Mouse (Mus musculus) heart, embryonic 16.5 days (tissue): Measurements from ENCODE around the gene Strip1. TPM values are rescaled to one million over a fixed set of nuclear protein-coding genes. Genes with fewer than 3 reads are reported as not detected.

Experiments used
- ATAC-seq: fragments of 200-750 bp; cut with Nextera tagmentation; replicated peaks from 2 replicates; pipeline ENCODE4 v1.8.0; 2017; ENCODE audit warnings: moderate number of reproducible peaks; ENCODE audit not compliant: insufficient read depth, low FRiP score; ENCODE audit errors: extremely low read depth
- H3K27ac ChIP-seq: fragments of 300-500 bp; sonication (generic); 2 replicates; pipeline ENCODE4 v1.5.1; 2014; ENCODE audit warnings: mild to moderate bottlenecking, low read length, control low read depth, moderate library complexity
- H3K27me3 ChIP-seq: fragments of 300-500 bp; sonication (generic); 2 replicates; pipeline ENCODE4 v1.6.1; 2014; ENCODE audit warnings: low read length, mixed read lengths; ENCODE audit not compliant: control insufficient read depth, insufficient read depth
- H3K36me3 ChIP-seq: fragments of 300-500 bp; sonication (generic); 2 replicates; pipeline ENCODE4 v1.6.1; 2014; ENCODE audit not compliant: control insufficient read depth, insufficient read depth
- H3K4me1 ChIP-seq: fragments of 300-500 bp; sonication (generic); 2 replicates; pipeline ENCODE4 v1.6.1; 2014; ENCODE audit warnings: low read length, mixed read lengths; ENCODE audit not compliant: control insufficient read depth, insufficient read depth
- H3K4me2 ChIP-seq: fragments of 300-500 bp; sonication (generic); 2 replicates; pipeline ENCODE4 v1.6.1; 2014; ENCODE audit warnings: low read depth, mild to moderate bottlenecking, control low read depth, low read length
- H3K4me3 ChIP-seq: fragments of 300-500 bp; sonication (generic); 2 replicates; pipeline ENCODE4 v1.5.1; 2014; ENCODE audit warnings: mild to moderate bottlenecking, control low read depth, low read length
- H3K9ac ChIP-seq: fragments of 300-500 bp; sonication (generic); 2 replicates; pipeline ENCODE4 v1.6.1; 2014; ENCODE audit warnings: low read length, control low read depth
- H3K9me3 ChIP-seq: fragments of 300-500 bp; sonication (generic); replicated peaks from 2 replicates; pipeline ENCODE4 v1.6.1; 2016; ENCODE audit warnings: low read length; ENCODE audit not compliant: control insufficient read depth
- WGBS: fragments of 180-500 bp; shearing (Covaris S2); extraction: QIAGEN DNeasy Blood & Tissue Kit; methylation state at CpG from one replicate; pipeline ENCODE4 v1.1.7; 2014; 5-methylcytosine and 5-hydroxymethylcytosine counted together
- polyA plus RNA-seq: library from polyadenylated mRNA; unstranded; fragments of >200 nt; fragmentation: Nextera tagmentation; extraction: Ambion mirVana; gene quantifications from 2 replicates; pipeline ENCODE4 v1.2.1, GENCODE M21; 2015

Strip1 gene
- polyA plus RNA-seq, 1 experiment from 2014 or later = 32.2 TPM

GRCm38 (mm10) chr3:107577810-107578390 lies 53.6 kb downstream of the Strip1 start:
- Histone ChIP-seq H3K9ac (no peak overlapping the region), H3K27ac (no peak overlapping the region), H3K36me3 (no peaks in the 10 kb centered on the region), H3K27me3 (peaks cover 33% of the 10 kb centered on the region), H3K4me3 (no peak overlapping the region), H3K4me1 (peaks cover 2% of the 10 kb centered on the region; the same call in 1 of the 2 replicates), H3K9me3 (no peaks in the 10 kb centered on the region), H3K4me2 (no peak overlapping the region)
- WGBS = 38% methylated on average over 3 of the region's 3 CpGs
- ATAC-seq = no peak

- Histone ChIP-seq H3K9me3 (no peaks in the 10 kb centered on the region), H3K4me2 (no peak overlapping the region), H3K36me3 (no peaks in the 10 kb centered on the region), H3K27ac (no peak overlapping the region), H3K27me3 (peaks cover 28% of the 10 kb centered on the region), H3K4me3 (no peak overlapping the region), H3K4me1 (no peaks in the 10 kb centered on the region), H3K9ac (no peak overlapping the region)
- ATAC-seq = no peak
- WGBS = 74% methylated on average over 3 of the region's 3 CpGs
Measured at GRCm38 (mm10) chr3:107576807-107577206, 54.7 kb downstream of the Strip1 start.

GRCm38 (mm10) chr3:107571205-107571604 lies 60.3 kb downstream of the Strip1 start:
- WGBS = 56% methylated on average over 2 of the region's 2 CpGs
- H3K27ac ChIP-seq = no peak overlapping the region
- no peak overlapping the region for H3K9ac ChIP-seq
- no peak overlapping the region for H3K4me2 ChIP-seq
- H3K9me3 ChIP-seq = no peaks in the 10 kb centered on the region
- ATAC-seq = no peak
- no peaks in the 10 kb centered on the region for H3K27me3 ChIP-seq
- H3K4me1 ChIP-seq = peaks cover 16% of the 10 kb centered on the region
- no peaks in the 10 kb centered on the region for H3K36me3 ChIP-seq
- H3K4me3 ChIP-seq = no peak overlapping the region

GRCm38 (mm10) chr3:107568721-107569120 lies 62.8 kb downstream of the Strip1 start:
- Histone ChIP-seq H3K4me3 (no peak overlapping the region), H3K9me3 (no peaks in the 10 kb centered on the region), H3K4me1 (peaks cover 28% of the 10 kb centered on the region), H3K36me3 (no peaks in the 10 kb centered on the region), H3K27me3 (no peaks in the 10 kb centered on the region), H3K4me2 (no peak overlapping the region), H3K27ac (peak overlapping the region; percentile 61), H3K9ac (no peak overlapping the region)
- peak; percentile 85 for ATAC-seq
- 22% methylated on average over 4 of the region's 4 CpGs for WGBS

- WGBS = 69% methylated on average over 7 of the region's 7 CpGs
- no peak overlapping the region for H3K9ac ChIP-seq
- no peaks in the 10 kb centered on the region for H3K27me3 ChIP-seq
- peaks cover 35% of the 10 kb centered on the region for H3K4me1 ChIP-seq
- H3K4me3 ChIP-seq = no peak overlapping the region
- H3K27ac ChIP-seq = no peak overlapping the region
- H3K4me2 ChIP-seq = no peak overlapping the region
- no peaks in the 10 kb centered on the region for H3K36me3 ChIP-seq
- no peaks in the 10 kb centered on the region for H3K9me3 ChIP-seq
- ATAC-seq = no peak
Measured at GRCm38 (mm10) chr3:107567766-107568165, 63.7 kb downstream of the Strip1 start.

GRCm38 (mm10) chr3:107565331-107565730 lies 66.2 kb downstream of the Strip1 start:
- Histone ChIP-seq H3K9me3 (no peaks in the 10 kb centered on the region), H3K4me3 (no peak overlapping the region), H3K4me1 (peaks cover 47% of the 10 kb centered on the region), H3K27me3 (no peaks in the 10 kb centered on the region), H3K27ac (peak overlapping the region; percentile 61), H3K36me3 (no peaks in the 10 kb centered on the region), H3K9ac (no peak overlapping the region), H3K4me2 (no peak overlapping the region)
- 23% methylated on average over 3 of the region's 3 CpGs for WGBS
- no peak for ATAC-seq

- Histone ChIP-seq H3K36me3 (no peaks in the 10 kb centered on the region), H3K9ac (peak overlapping the region; percentile 50), H3K4me1 (peaks cover 45% of the 10 kb centered on the region), H3K27ac (peak overlapping the region; percentile 87), H3K4me3 (no peak overlapping the region), H3K9me3 (no peaks in the 10 kb centered on the region), H3K4me2 (0 out of 2 replicates have a peak overlapping the region, but pooled peaks have one; percentile 6), H3K27me3 (no peaks in the 10 kb centered on the region)
- ATAC-seq = peak; percentile 47; the same call in 1 of the 2 replicates
- WGBS = 15% methylated on average over 4 of the region's 4 CpGs
Measured at GRCm38 (mm10) chr3:107563880-107564279, 67.6 kb downstream of the Strip1 start.

- no peak for ATAC-seq
- H3K4me3 ChIP-seq = no peak overlapping the region
- no peaks in the 10 kb centered on the region for H3K9me3 ChIP-seq
- no peak overlapping the region for H3K4me2 ChIP-seq
- no peak overlapping the region for H3K27ac ChIP-seq
- H3K36me3 ChIP-seq = no peaks in the 10 kb centered on the region
- peaks cover 34% of the 10 kb centered on the region for H3K4me1 ChIP-seq
- H3K9ac ChIP-seq = no peak overlapping the region
- H3K27me3 ChIP-seq = peaks cover 1% of the 10 kb centered on the region; the same call in 1 of the 2 replicates
- 81% methylated on average over 4 of the region's 4 CpGs for WGBS
Measured at GRCm38 (mm10) chr3:107562591-107562990, 68.9 kb downstream of the Strip1 start.
